Mouse (Mus musculus) heart, embryonic 14.5 days (tissue): Measurements from ENCODE around the gene Synm. TPM values are rescaled to one million over a fixed set of nuclear protein-coding genes. Genes with fewer than 3 reads are reported as not detected.

Experiments
- ATAC-seq: fragments of 200-750 bp; cut with Nextera tagmentation; 2 replicates; pipeline ENCODE4 v1.8.0; 2017; ENCODE audit warnings: low read depth, moderate TSS enrichment; ENCODE audit not compliant: insufficient number of reproducible peaks, insufficient read depth, low FRiP score
- H3K27ac ChIP-seq, 2 experiments: fragments of 200-500 bp in 1 of 2; fragments of 300-500 bp in 1 of 2; sonication (generic) in 1 of 2; replicated peaks in 1 of 2; 2 replicates each; pipeline ENCODE4 v1.5.1; 2012 to 2014; ENCODE audit warnings: low read depth in 2 of 2, low read length in 2 of 2, control low read depth in 1 of 2, mild to moderate bottlenecking in 1 of 2, mixed read lengths in 1 of 2; ENCODE audit not compliant: control insufficient read depth in 1 of 2, insufficient read depth in 1 of 2
- H3K27me3 ChIP-seq: fragments of 300-500 bp; sonication (generic); 2 replicates; pipeline ENCODE4 v1.6.1; 2014; ENCODE audit warnings: mild to moderate bottlenecking, low read length, control low read depth; ENCODE audit not compliant: control insufficient read depth, insufficient read depth
- H3K36me3 ChIP-seq: fragments of 300-500 bp; sonication (generic); 2 replicates; pipeline ENCODE4 v1.6.1; 2014; ENCODE audit warnings: mild to moderate bottlenecking, control low read depth, low read length, mixed read lengths; ENCODE audit not compliant: control insufficient read depth, insufficient read depth
- H3K4me1 ChIP-seq, 2 experiments: fragments of 200-500 bp in 1 of 2; fragments of 300-500 bp in 1 of 2; sonication (generic) in 1 of 2; 2 replicates each; pipeline ENCODE4 v1.6.1; 2012 to 2014; ENCODE audit warnings: low read length in 2 of 2, control low read depth in 1 of 2, mixed read lengths in 1 of 2; ENCODE audit not compliant: control insufficient read depth in 2 of 2, insufficient read depth in 2 of 2
- H3K4me2 ChIP-seq: fragments of 300-500 bp; sonication (generic); 2 replicates; pipeline ENCODE4 v1.6.1; 2014; ENCODE audit warnings: mild to moderate bottlenecking, low read length
- H3K4me3 ChIP-seq, 2 experiments: fragments of 200-500 bp in 1 of 2; fragments of 300-500 bp in 1 of 2; sonication (generic) in 1 of 2; 2 replicates each; pipeline ENCODE4 v1.5.1; 2012 to 2014; ENCODE audit warnings: low read length in 2 of 2, mild to moderate bottlenecking in 2 of 2, control low read depth in 1 of 2, low read depth in 1 of 2, moderate library complexity in 1 of 2; ENCODE audit not compliant: control insufficient read depth in 1 of 2, insufficient read depth in 1 of 2
- H3K9ac ChIP-seq: fragments of 300-500 bp; sonication (generic); 2 replicates; pipeline ENCODE4 v1.6.1; 2014; ENCODE audit warnings: mild to moderate bottlenecking, low read length
- H3K9me3 ChIP-seq: fragments of 300-500 bp; sonication (generic); 2 replicates; pipeline ENCODE4 v1.6.1; 2016; ENCODE audit warnings: low read length, control low read depth; ENCODE audit not compliant: control insufficient read depth
- WGBS: fragments of 180-500 bp; shearing (Covaris S2); extraction: QIAGEN DNeasy Blood & Tissue Kit; methylation state at CpG from one replicate; pipeline ENCODE4 v1.1.7; 2014; 5-methylcytosine and 5-hydroxymethylcytosine counted together
- polyA plus RNA-seq: library from polyadenylated mRNA; unstranded; fragments of >200 nt; fragmentation: Nextera tagmentation; extraction: Ambion mirVana; gene quantifications from 2 replicates; pipeline ENCODE4 v1.2.1, GENCODE M21; 2014

Gene Synm
- polyA plus RNA-seq, 1 experiment from 2014 or later: 2.5 TPM

GRCm38 (mm10) chr7:67768125-67768524, 8.6 kb upstream of the Synm start:
- 77% methylated on average over 3 of the region's 3 CpGs for WGBS
- no peak overlapping the region for H3K4me3 ChIP-seq
- no peaks in the 10 kb centered on the region for H3K9me3 ChIP-seq
- H3K27me3 ChIP-seq: 0 out of 2 replicates have a peak, but pooled peaks cover 6% of the 10 kb centered on the region
- no peaks in the 10 kb centered on the region for H3K36me3 ChIP-seq
- H3K4me1 ChIP-seq: peaks cover 0 to 3% of the 10 kb centered on the region in 2 experiments; a peak in 1 of 4 replicates
- no peak overlapping the region for H3K27ac ChIP-seq
- no peak overlapping the region for H3K4me2 ChIP-seq
- ATAC-seq: no peak
- no peak overlapping the region for H3K9ac ChIP-seq

DNA sequence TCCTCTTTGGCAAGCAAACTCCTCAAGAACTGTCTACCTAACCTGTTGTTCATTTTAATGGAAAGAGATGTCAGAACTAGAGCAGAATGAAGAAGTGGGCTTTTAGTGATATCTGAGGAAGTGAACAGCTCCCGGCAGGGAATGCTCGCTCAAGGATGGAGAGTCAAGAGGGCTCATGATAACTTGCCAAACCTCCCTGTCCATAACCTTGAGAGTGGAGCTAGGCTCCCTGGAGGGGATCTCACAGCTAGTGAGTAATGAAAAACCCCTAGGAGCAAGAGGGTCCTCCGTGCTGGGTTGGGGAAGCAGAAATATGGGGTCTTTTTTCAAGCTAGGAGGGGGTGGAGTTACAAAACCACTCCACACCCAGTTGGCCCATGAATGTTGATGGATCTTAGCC, 4.1 kb upstream of the Synm start:
- Histone ChIP-seq H3K4me3 (no peak overlapping the region), H3K36me3 (no peaks in the 10 kb centered on the region), H3K27ac (no peak overlapping the region), H3K27me3 (peaks cover 9% of the 10 kb centered on the region), H3K9ac (no peak overlapping the region), H3K4me2 (no peak overlapping the region), H3K9me3 (no peaks in the 10 kb centered on the region), H3K4me1 (0 out of 4 replicates have a peak, but pooled peaks cover 0 to 4% of the 10 kb centered on the region in 2 experiments)
- 24% methylated on average over 3 of the region's 3 CpGs for WGBS
- no peak for ATAC-seq

DNA sequence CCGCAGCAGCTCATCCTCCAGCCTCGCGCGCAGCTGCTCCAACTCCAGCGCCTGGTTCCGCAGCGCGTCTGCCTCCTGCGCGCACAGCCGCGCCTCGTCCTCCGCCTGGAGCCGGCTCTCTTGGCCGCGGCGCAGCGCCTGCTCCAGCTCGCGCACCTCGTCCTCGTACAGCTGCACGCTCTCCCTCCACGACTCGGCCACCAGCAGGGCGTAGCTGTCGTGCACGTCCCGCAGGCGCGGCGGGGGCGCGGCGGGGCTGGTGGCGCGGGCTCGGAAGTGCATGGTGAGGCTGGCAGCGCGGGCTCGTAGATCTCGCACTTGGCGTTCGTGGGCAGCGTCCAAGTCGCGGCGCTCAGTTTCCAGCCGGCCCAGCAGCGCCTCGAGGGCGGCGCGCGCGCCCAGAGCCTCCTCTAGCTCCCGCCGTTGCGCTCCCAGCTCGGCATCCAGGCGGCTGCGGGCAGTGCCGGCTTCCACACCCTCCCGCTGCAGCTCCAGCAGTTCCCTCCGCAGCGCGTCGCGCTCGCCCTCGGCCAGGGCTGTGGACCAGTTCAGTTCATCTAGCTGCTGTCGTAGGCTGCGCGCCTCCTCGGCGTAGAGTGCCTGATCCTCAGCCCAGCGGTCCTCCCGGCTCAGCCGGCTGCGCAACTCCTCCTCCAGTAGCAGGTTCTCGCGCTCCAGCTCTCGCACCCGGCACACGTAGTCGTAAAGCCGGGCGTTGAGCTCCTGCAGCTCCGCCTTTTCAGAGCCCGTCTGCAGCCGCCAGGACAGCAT, 499 bp downstream of the Synm start:
- under 1% methylated on average over 92 of the region's 92 CpGs for WGBS

GRCm38 (mm10) chr7:67758506-67758857, 1.1 kb downstream of the Synm start:
- Histone ChIP-seq H3K9me3 (no peaks in the 10 kb centered on the region), H3K4me1 (peaks cover 0 to 5% of the 10 kb centered on the region in 2 experiments; a peak in 1 of 4 replicates), H3K36me3 (no peaks in the 10 kb centered on the region), H3K27ac (no peak overlapping the region), H3K27me3 (peaks cover 3% of the 10 kb centered on the region), H3K4me3 (peak overlapping the region; percentile 53 to 60), H3K4me2 (peak overlapping the region; percentile 99), H3K9ac (peak overlapping the region; percentile 70)
- 2% methylated on average over 16 of the region's 19 CpGs for WGBS
- no peak for ATAC-seq

More for the DNA sequence above, 499 bp downstream of the Synm start:
- Histone ChIP-seq H3K4me2 (peak overlapping the region; percentile 99), H3K9me3 (no peaks in the 10 kb centered on the region), H3K27ac (peak overlapping the region in 1 of 2 experiments; percentile 30; a peak in 1 of 4 replicates), H3K4me1 (peaks cover 0 to 5% of the 10 kb centered on the region in 2 experiments; a peak in 1 of 4 replicates), H3K4me3 (peak overlapping the region; percentile 53 to 60), H3K9ac (peak overlapping the region; percentile 70), H3K36me3 (no peaks in the 10 kb centered on the region), H3K27me3 (peaks cover 3% of the 10 kb centered on the region)
- ATAC-seq: peak; percentile 62

DNA sequence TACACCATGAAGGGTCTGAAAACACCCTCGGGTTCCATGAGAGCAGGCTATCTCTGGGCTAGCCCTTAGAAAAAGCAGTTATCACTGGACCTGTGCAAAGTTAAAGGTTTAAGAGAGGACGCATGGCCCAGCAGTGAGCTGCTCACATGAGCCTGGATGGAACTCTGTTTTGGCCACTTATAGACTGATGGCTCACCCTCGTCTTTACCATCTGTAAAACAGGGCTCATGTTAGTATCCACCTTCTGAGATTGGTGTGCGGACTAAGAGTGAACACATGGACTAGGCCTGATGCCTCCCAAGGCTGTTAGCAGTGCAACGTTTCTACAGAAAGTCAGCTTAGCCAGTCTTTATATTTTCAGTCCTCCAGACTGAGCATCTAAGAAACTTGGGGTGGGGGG, 2.9 kb downstream of the Synm start:
- H3K9me3 ChIP-seq: no peaks in the 10 kb centered on the region
- 81% methylated on average over 5 of the region's 5 CpGs for WGBS
- ATAC-seq: no peak
- peaks cover 2% of the 10 kb centered on the region for H3K27me3 ChIP-seq
- H3K4me3 ChIP-seq: no peak overlapping the region
- no peaks in the 10 kb centered on the region for H3K36me3 ChIP-seq
- H3K27ac ChIP-seq: no peak overlapping the region
- no peak overlapping the region for H3K4me2 ChIP-seq
- no peak overlapping the region for H3K9ac ChIP-seq
- H3K4me1 ChIP-seq: peaks cover 0 to 5% of the 10 kb centered on the region in 2 experiments; a peak in 1 of 4 replicates

DNA sequence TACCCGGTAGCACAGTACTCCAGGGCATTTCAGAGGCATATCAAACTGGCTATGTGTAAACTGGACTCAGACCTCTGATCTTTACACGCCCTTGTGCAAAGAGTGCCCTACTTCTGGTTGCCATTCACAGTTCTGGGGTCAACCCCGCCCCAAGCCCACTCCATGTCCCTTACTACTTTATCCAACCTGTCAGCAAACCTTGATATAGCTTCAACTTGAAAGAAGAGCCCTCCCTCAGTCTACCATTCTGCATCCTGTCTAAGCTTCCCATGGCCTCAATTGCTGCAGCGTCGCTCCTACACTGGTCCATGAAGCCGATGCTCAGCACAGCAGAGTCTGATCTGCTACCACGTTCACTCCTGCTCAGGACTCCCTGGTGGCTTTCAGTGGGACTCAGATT, 4.2 kb downstream of the Synm start:
- no peak overlapping the region for H3K27ac ChIP-seq
- peaks cover 0 to 5% of the 10 kb centered on the region in 2 experiments; a peak in 1 of 4 replicates for H3K4me1 ChIP-seq
- no peaks in the 10 kb centered on the region; the same call in 1 of the 2 replicates for H3K27me3 ChIP-seq
- H3K4me2 ChIP-seq: no peak overlapping the region
- H3K4me3 ChIP-seq: no peak overlapping the region
- H3K36me3 ChIP-seq: no peaks in the 10 kb centered on the region
- no peak overlapping the region for H3K9ac ChIP-seq
- no peak for ATAC-seq
- H3K9me3 ChIP-seq: no peaks in the 10 kb centered on the region
- 85% methylated on average over 7 of the region's 7 CpGs for WGBS

DNA sequence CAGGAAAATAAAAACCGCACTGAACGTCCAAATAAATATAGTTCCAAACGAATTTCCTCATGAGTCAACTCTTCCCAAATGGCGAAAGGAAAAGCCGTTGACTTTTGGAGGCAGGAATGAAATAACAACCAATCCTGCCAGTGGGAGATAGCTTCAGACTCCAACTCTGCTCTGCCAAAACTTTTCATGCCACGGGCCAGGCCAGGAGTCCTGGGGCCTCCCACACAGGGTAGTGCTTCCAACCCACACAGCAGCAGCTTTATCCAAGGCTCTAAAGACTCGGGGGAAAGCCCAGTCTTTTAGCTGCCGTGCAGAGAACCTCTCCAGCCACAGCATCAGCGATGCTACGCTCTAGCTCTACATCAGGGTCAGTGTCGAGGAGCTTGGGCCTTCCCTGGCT, 4.9 kb downstream of the Synm start:
- WGBS: 64% methylated on average over 11 of the region's 11 CpGs
- H3K4me3 ChIP-seq: no peak overlapping the region
- ATAC-seq: no peak

More for the DNA sequence above, 4.9 kb downstream of the Synm start:
- Histone ChIP-seq H3K9ac (no peak overlapping the region), H3K27me3 (no peaks in the 10 kb centered on the region), H3K9me3 (no peaks in the 10 kb centered on the region), H3K27ac (no peak overlapping the region), H3K36me3 (no peaks in the 10 kb centered on the region), H3K4me2 (no peak overlapping the region), H3K4me1 (peaks cover 0 to 3% of the 10 kb centered on the region in 2 experiments; a peak in 1 of 4 replicates)
